Mouse (Mus musculus) liver, embryonic 13.5 days (tissue): ENCODE measurements around the gene Itga9. TPM values are rescaled to one million over a fixed set of nuclear protein-coding genes. Genes with fewer than 3 reads are reported as not detected.

ENCODE experiments used
- ATAC-seq: fragments of 200-750 bp; cut with Nextera tagmentation; 2 replicates; pipeline ENCODE4 v1.8.0; 2017; ENCODE audit warnings: low read depth, mild to moderate bottlenecking, moderate number of reproducible peaks, moderate library complexity
- DNase-seq: peaks from one replicate; pipeline ENCODE4 v3.0.0; 2022
- H3K27ac ChIP-seq: fragments of 300-500 bp; sonication (generic); 2 replicates; pipeline ENCODE4 v1.5.1; 2015; ENCODE audit warnings: moderate library complexity, mild to moderate bottlenecking, inconsistent platforms
- H3K27me3 ChIP-seq: fragments of 300-500 bp; sonication (generic); 2 replicates; pipeline ENCODE4 v1.6.1; 2015; ENCODE audit warnings: mild to moderate bottlenecking, inconsistent platforms
- H3K36me3 ChIP-seq: fragments of 300-500 bp; sonication (generic); 2 replicates; pipeline ENCODE4 v1.6.1; 2015; ENCODE audit warnings: mild to moderate bottlenecking, inconsistent platforms
- H3K4me1 ChIP-seq: fragments of 300-500 bp; sonication (generic); replicated peaks from 2 replicates; pipeline ENCODE4 v1.6.1; 2015; ENCODE audit warnings: inconsistent platforms
- H3K4me2 ChIP-seq: fragments of 300-500 bp; sonication (generic); 2 replicates; pipeline ENCODE4 v1.6.1; 2015; ENCODE audit warnings: inconsistent platforms, mild to moderate bottlenecking, moderate library complexity
- H3K4me3 ChIP-seq: fragments of 300-500 bp; sonication (generic); replicated peaks from 2 replicates; pipeline ENCODE4 v1.5.1; 2015; ENCODE audit warnings: mild to moderate bottlenecking, inconsistent platforms
- H3K9ac ChIP-seq: fragments of 300-500 bp; sonication (generic); 2 replicates; pipeline ENCODE4 v1.6.1; 2015; ENCODE audit warnings: mild to moderate bottlenecking, inconsistent platforms
- H3K9me3 ChIP-seq: fragments of 300-500 bp; sonication (generic); replicated peaks from 2 replicates; pipeline ENCODE4 v1.6.1; 2016; ENCODE audit warnings: inconsistent platforms
- WGBS: fragments of 180-500 bp; shearing (Covaris S2); methylation state at CpG from one replicate; pipeline ENCODE4 v1.1.7; 2015; ENCODE audit not compliant: insufficient replicate concordance; 5-methylcytosine and 5-hydroxymethylcytosine counted together
- polyA plus RNA-seq: library from polyadenylated mRNA; unstranded; fragments of >200 nt; fragmentation: Nextera tagmentation; extraction: Ambion mirVana; gene quantifications from 2 replicates; pipeline ENCODE4 v1.2.1, GENCODE M21; 2015

Itga9 gene
- polyA plus RNA-seq, 1 experiment from 2014 or later, result 2.2 TPM

- H3K9ac ChIP-seq, result no peak overlapping the region
- no peak overlapping the region for H3K4me3 ChIP-seq
- no peak for ATAC-seq
- no peaks in the 10 kb centered on the region for H3K9me3 ChIP-seq
- 45% methylated on average over 2 of the region's 2 CpGs for WGBS
- no peaks in the 10 kb centered on the region for H3K4me1 ChIP-seq
- no peak overlapping the region for H3K27ac ChIP-seq
- H3K4me2 ChIP-seq, result no peak overlapping the region
- DNase-seq, result no peak
- H3K36me3 ChIP-seq, result no peaks in the 10 kb centered on the region
- no peaks in the 10 kb centered on the region for H3K27me3 ChIP-seq
These were observed 260.5 kb downstream of the Itga9 start for GRCm38 (mm10) chr9:118866949-118867348.

GRCm38 (mm10) chr9:118867851-118868250 lies 261.4 kb downstream of the Itga9 start:
- no peak overlapping the region for H3K27ac ChIP-seq
- no peak overlapping the region for H3K9ac ChIP-seq
- ATAC-seq (no peak), DNase-seq (no peak)
- H3K4me1 ChIP-seq, result no peaks in the 10 kb centered on the region
- H3K4me3 ChIP-seq, result no peak overlapping the region
- 49% methylated on average over 8 of the region's 8 CpGs for WGBS
- H3K27me3 ChIP-seq, result no peaks in the 10 kb centered on the region
- H3K36me3 ChIP-seq, result no peaks in the 10 kb centered on the region
- H3K9me3 ChIP-seq, result no peaks in the 10 kb centered on the region
- no peak overlapping the region for H3K4me2 ChIP-seq

- no peak overlapping the region for H3K4me3 ChIP-seq
- 45% methylated on average over 4 of the region's 4 CpGs for WGBS
- ATAC-seq (no peak), DNase-seq (no peak)
- no peaks in the 10 kb centered on the region for H3K27me3 ChIP-seq
- no peak overlapping the region for H3K9ac ChIP-seq
- H3K27ac ChIP-seq, result no peak overlapping the region
- H3K9me3 ChIP-seq, result no peaks in the 10 kb centered on the region
- no peak overlapping the region for H3K4me2 ChIP-seq
- H3K36me3 ChIP-seq, result no peaks in the 10 kb centered on the region
- no peaks in the 10 kb centered on the region for H3K4me1 ChIP-seq
These were observed 264.6 kb downstream of the Itga9 start for GRCm38 (mm10) chr9:118871089-118871488.

GRCm38 (mm10) chr9:118873031-118873430 lies 266.5 kb downstream of the Itga9 start:
- ATAC-seq (no peak), DNase-seq (no peak)
- H3K9me3 ChIP-seq, result no peaks in the 10 kb centered on the region
- H3K27me3 ChIP-seq, result no peaks in the 10 kb centered on the region
- no peak overlapping the region for H3K9ac ChIP-seq
- 83% methylated on average over 12 of the region's 12 CpGs for WGBS
- no peaks in the 10 kb centered on the region for H3K36me3 ChIP-seq
- H3K4me1 ChIP-seq, result no peaks in the 10 kb centered on the region
- H3K4me2 ChIP-seq, result no peak overlapping the region
- no peak overlapping the region for H3K27ac ChIP-seq
- no peak overlapping the region for H3K4me3 ChIP-seq

GRCm38 (mm10) chr9:118873596-118873995 lies 267.1 kb downstream of the Itga9 start:
- Histone ChIP-seq H3K4me2 (no peak overlapping the region), H3K4me1 (no peaks in the 10 kb centered on the region), H3K4me3 (no peak overlapping the region), H3K9me3 (no peaks in the 10 kb centered on the region), H3K9ac (no peak overlapping the region), H3K27ac (no peak overlapping the region), H3K36me3 (no peaks in the 10 kb centered on the region), H3K27me3 (no peaks in the 10 kb centered on the region)
- 64% methylated on average over 3 of the region's 3 CpGs for WGBS
- ATAC-seq (no peak), DNase-seq (no peak)

- no peak overlapping the region for H3K9ac ChIP-seq
- no peaks in the 10 kb centered on the region for H3K9me3 ChIP-seq
- WGBS, result 67% methylated on average over 4 of the region's 4 CpGs
- ATAC-seq, result no peak
- no peak for DNase-seq
- H3K4me3 ChIP-seq, result no peak overlapping the region
- no peaks in the 10 kb centered on the region for H3K36me3 ChIP-seq
- H3K27me3 ChIP-seq, result no peaks in the 10 kb centered on the region
- no peak overlapping the region for H3K27ac ChIP-seq
- H3K4me1 ChIP-seq, result no peaks in the 10 kb centered on the region
- no peak overlapping the region for H3K4me2 ChIP-seq
These were observed 269.2 kb downstream of the Itga9 start for GRCm38 (mm10) chr9:118875705-118876104.

GRCm38 (mm10) chr9:118876902-118877301 lies 270.4 kb downstream of the Itga9 start:
- DNase-seq, result no peak
- Histone ChIP-seq H3K4me2 (no peak overlapping the region), H3K4me3 (no peak overlapping the region), H3K4me1 (no peaks in the 10 kb centered on the region), H3K9me3 (no peaks in the 10 kb centered on the region), H3K36me3 (no peaks in the 10 kb centered on the region), H3K27me3 (no peaks in the 10 kb centered on the region), H3K27ac (no peak overlapping the region), H3K9ac (no peak overlapping the region)
- 35% methylated on average over 10 of the region's 10 CpGs for WGBS
- ATAC-seq, result no peak

- no peak overlapping the region for H3K4me2 ChIP-seq
- H3K9ac ChIP-seq, result no peak overlapping the region
- H3K36me3 ChIP-seq, result no peaks in the 10 kb centered on the region
- H3K27ac ChIP-seq, result no peak overlapping the region
- H3K9me3 ChIP-seq, result no peaks in the 10 kb centered on the region
- WGBS, result 59% methylated on average over 7 of the region's 7 CpGs
- ATAC-seq (no peak), DNase-seq (no peak)
- H3K4me3 ChIP-seq, result no peak overlapping the region
- no peaks in the 10 kb centered on the region for H3K4me1 ChIP-seq
- no peaks in the 10 kb centered on the region for H3K27me3 ChIP-seq
These were observed 271.0 kb downstream of the Itga9 start for GRCm38 (mm10) chr9:118877365-118878008.

- ATAC-seq (no peak), DNase-seq (no peak)
- Histone ChIP-seq H3K4me1 (no peaks in the 10 kb centered on the region), H3K27ac (no peak overlapping the region), H3K4me2 (no peak overlapping the region), H3K9ac (no peak overlapping the region), H3K4me3 (no peak overlapping the region), H3K9me3 (no peaks in the 10 kb centered on the region), H3K27me3 (no peaks in the 10 kb centered on the region), H3K36me3 (no peaks in the 10 kb centered on the region)
- 80% methylated on average over 11 of the region's 11 CpGs for WGBS
These were observed 272.1 kb downstream of the Itga9 start for GRCm38 (mm10) chr9:118878596-118878995.

- WGBS, result 56% methylated on average over 7 of the region's 7 CpGs
These were observed 274.9 kb downstream of the Itga9 start for GRCm38 (mm10) chr9:118881281-118881945.

GRCm38 (mm10) chr9:118881946-118882284 lies 275.4 kb downstream of the Itga9 start:
- H3K36me3 ChIP-seq, result no peaks in the 10 kb centered on the region
- H3K27me3 ChIP-seq, result no peaks in the 10 kb centered on the region
- 67% methylated on average over 6 of the region's 6 CpGs for WGBS
- no peak overlapping the region for H3K4me2 ChIP-seq
- ATAC-seq (no peak), DNase-seq (no peak)
- no peaks in the 10 kb centered on the region for H3K4me1 ChIP-seq
- no peak overlapping the region for H3K9ac ChIP-seq
- H3K27ac ChIP-seq, result no peak overlapping the region
- no peaks in the 10 kb centered on the region for H3K9me3 ChIP-seq
- H3K4me3 ChIP-seq, result no peak overlapping the region

More at GRCm38 (mm10) chr9:118881281-118881945, 274.9 kb downstream of the Itga9 start:
- Histone ChIP-seq H3K36me3 (no peaks in the 10 kb centered on the region), H3K4me2 (no peak overlapping the region), H3K9ac (no peak overlapping the region), H3K27ac (no peak overlapping the region), H3K27me3 (no peaks in the 10 kb centered on the region), H3K4me3 (no peak overlapping the region), H3K4me1 (no peaks in the 10 kb centered on the region), H3K9me3 (no peaks in the 10 kb centered on the region)
- ATAC-seq (no peak), DNase-seq (no peak)

GRCm38 (mm10) chr9:118883150-118883549 lies 276.7 kb downstream of the Itga9 start:
- H3K4me3 ChIP-seq, result no peak overlapping the region
- DNase-seq (no peak), ATAC-seq (no peak)
- no peaks in the 10 kb centered on the region for H3K9me3 ChIP-seq
- no peak overlapping the region for H3K27ac ChIP-seq
- no peaks in the 10 kb centered on the region for H3K4me1 ChIP-seq
- no peaks in the 10 kb centered on the region for H3K27me3 ChIP-seq
- H3K4me2 ChIP-seq, result no peak overlapping the region
- no peak overlapping the region for H3K9ac ChIP-seq
- WGBS, result 45% methylated on average over 7 of the region's 7 CpGs
- no peaks in the 10 kb centered on the region for H3K36me3 ChIP-seq
